Mouse (Mus musculus) heart, embryonic 11.5 days (tissue): ENCODE results near the gene Cdh12. TPM values are rescaled to one million over a fixed set of nuclear protein-coding genes. Genes with fewer than 3 reads are reported as not detected.

Source experiments
- ATAC-seq: fragments of 200-750 bp; cut with Nextera tagmentation; replicated peaks from 2 replicates; pipeline ENCODE4 v1.8.0; 2017; ENCODE audit warnings: moderate library complexity; ENCODE audit not compliant: insufficient number of reproducible peaks, low FRiP score, low TSS enrichment
- H3K27ac ChIP-seq: fragments of 300-500 bp; sonication (generic); 2 replicates; pipeline ENCODE4 v1.5.1; 2014; ENCODE audit warnings: mild to moderate bottlenecking, low read depth, low read length
- H3K27me3 ChIP-seq: fragments of 300-500 bp; sonication (generic); 2 replicates; pipeline ENCODE4 v1.6.1; 2014; ENCODE audit warnings: mild to moderate bottlenecking, low read length, mixed read lengths; ENCODE audit not compliant: control insufficient read depth, insufficient read depth
- H3K36me3 ChIP-seq: fragments of 300-500 bp; sonication (generic); 2 replicates; pipeline ENCODE4 v1.6.1; 2014; ENCODE audit warnings: mild to moderate bottlenecking, low read length, moderate library complexity, mixed read lengths; ENCODE audit not compliant: control insufficient read depth, insufficient read depth
- H3K4me1 ChIP-seq: fragments of 300-500 bp; sonication (generic); 2 replicates; pipeline ENCODE4 v1.6.1; 2014; ENCODE audit warnings: low read length; ENCODE audit not compliant: control insufficient read depth, insufficient read depth
- H3K4me2 ChIP-seq: fragments of 300-500 bp; sonication (generic); 2 replicates; pipeline ENCODE4 v1.6.1; 2014; ENCODE audit warnings: mild to moderate bottlenecking, moderate library complexity
- H3K4me3 ChIP-seq: fragments of 300-500 bp; sonication (generic); 2 replicates; pipeline ENCODE4 v1.5.1; 2014; ENCODE audit warnings: low read depth, low read length
- H3K9ac ChIP-seq: fragments of 300-500 bp; sonication (generic); 2 replicates; pipeline ENCODE4 v1.6.1; 2014; ENCODE audit warnings: mild to moderate bottlenecking, low read depth, low read length, moderate library complexity
- H3K9me3 ChIP-seq: fragments of 300-500 bp; sonication (generic); replicated peaks from 2 replicates; pipeline ENCODE4 v1.6.1; 2016; ENCODE audit warnings: low read length; ENCODE audit not compliant: control insufficient read depth
- WGBS: fragments of 180-500 bp; shearing (Covaris S2); extraction: QIAGEN DNeasy Blood & Tissue Kit; methylation state at CpG from one replicate; pipeline ENCODE4 v1.1.7; 2014; ENCODE audit not compliant: insufficient replicate concordance; 5-methylcytosine and 5-hydroxymethylcytosine counted together
- microRNA-seq: library from miRNA; unstranded; fragments of <30 nt; microRNA quantifications from one replicate; pipeline ENCODE4, GENCODE M21; 2016; ENCODE audit warnings: borderline number of aligned reads
- polyA plus RNA-seq: library from polyadenylated mRNA; unstranded; fragments of >200 nt; fragmentation: Nextera tagmentation; extraction: Ambion mirVana; gene quantifications from 2 replicates; pipeline ENCODE4 v1.2.1, GENCODE M21; 2014

Cdh12 gene
- polyA plus RNA-seq, 1 experiment from 2014 or later: 0.04 TPM

GRCm38 (mm10) chr15:21530804-21531203 is 1081.7 kb downstream of the Cdh12 start:
- Histone ChIP-seq H3K36me3 (no peaks in the 10 kb centered on the region), H3K4me2 (no peak overlapping the region), H3K27me3 (no peaks in the 10 kb centered on the region), H3K9me3 (no peaks in the 10 kb centered on the region), H3K4me3 (no peak overlapping the region), H3K4me1 (no peaks in the 10 kb centered on the region), H3K27ac (no peak overlapping the region), H3K9ac (no peak overlapping the region)
- 54% methylated on average over 4 of the region's 4 CpGs for WGBS
- no peak for ATAC-seq

- WGBS: 69% methylated on average over 2 of the region's 2 CpGs
- Histone ChIP-seq H3K9ac (no peak overlapping the region), H3K9me3 (no peaks in the 10 kb centered on the region), H3K4me3 (no peak overlapping the region), H3K4me2 (no peak overlapping the region), H3K36me3 (no peaks in the 10 kb centered on the region), H3K4me1 (no peaks in the 10 kb centered on the region), H3K27me3 (no peaks in the 10 kb centered on the region), H3K27ac (no peak overlapping the region)
- no peak for ATAC-seq
Measured at GRCm38 (mm10) chr15:21536909-21537308, 1087.8 kb downstream of the Cdh12 start.

- Histone ChIP-seq H3K27me3 (no peaks in the 10 kb centered on the region), H3K27ac (no peak overlapping the region), H3K4me2 (no peak overlapping the region), H3K9ac (no peak overlapping the region), H3K4me1 (no peaks in the 10 kb centered on the region), H3K4me3 (no peak overlapping the region), H3K36me3 (no peaks in the 10 kb centered on the region), H3K9me3 (no peaks in the 10 kb centered on the region)
- ATAC-seq: no peak
- 79% methylated on average over 2 of the region's 2 CpGs for WGBS
Measured at GRCm38 (mm10) chr15:21544786-21545185, 1095.7 kb downstream of the Cdh12 start.

GRCm38 (mm10) chr15:21555981-21556380 is 1106.9 kb downstream of the Cdh12 start:
- 83% methylated on average over 4 of the region's 4 CpGs for WGBS
- Histone ChIP-seq H3K4me3 (no peak overlapping the region), H3K36me3 (no peaks in the 10 kb centered on the region), H3K9me3 (no peaks in the 10 kb centered on the region), H3K27me3 (no peaks in the 10 kb centered on the region), H3K4me1 (no peaks in the 10 kb centered on the region), H3K27ac (no peak overlapping the region), H3K9ac (no peak overlapping the region), H3K4me2 (no peak overlapping the region)
- ATAC-seq: no peak

DNA sequence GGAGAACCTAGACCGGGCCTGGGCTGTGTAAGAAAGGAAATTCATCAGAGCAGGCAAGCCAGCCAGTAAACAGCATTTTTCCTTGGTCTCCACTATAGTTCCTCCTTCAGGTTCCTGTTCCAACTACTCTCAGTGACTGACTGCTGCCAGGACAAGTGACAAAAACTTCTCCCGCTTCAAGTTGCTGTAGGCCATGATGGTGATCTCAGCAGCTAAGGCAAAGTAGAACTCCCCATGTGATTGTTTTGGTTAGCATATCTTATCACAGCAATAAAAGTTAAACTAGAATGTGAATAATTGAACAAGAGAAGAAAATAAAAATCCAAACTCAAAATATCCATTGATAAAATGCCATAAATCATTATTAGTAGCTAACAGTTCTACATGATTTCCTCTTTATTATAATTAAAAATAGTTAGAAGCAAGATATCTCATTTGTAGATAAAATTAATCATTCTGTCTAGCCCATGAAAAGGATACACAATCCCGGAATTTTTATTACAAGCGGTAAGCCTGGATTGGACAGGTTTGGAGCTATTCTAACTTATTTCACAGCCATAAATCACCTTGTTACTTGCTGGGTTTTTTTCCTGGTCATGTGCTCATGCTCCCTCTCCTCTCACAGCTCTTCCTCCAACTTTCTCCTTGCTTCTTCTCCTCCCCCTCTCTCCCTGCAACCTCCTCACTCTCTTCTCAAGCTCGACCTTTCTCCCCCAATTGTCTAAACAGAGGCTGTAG is 1117.4 kb downstream of the Cdh12 start:
- no peaks in the 10 kb centered on the region for H3K9me3 ChIP-seq
- 74% methylated on average over 5 of the region's 5 CpGs for WGBS
- H3K36me3 ChIP-seq: no peaks in the 10 kb centered on the region
- ATAC-seq: no peak
- no peak overlapping the region for H3K4me2 ChIP-seq
- H3K4me3 ChIP-seq: no peak overlapping the region
- no peak overlapping the region for H3K9ac ChIP-seq
- H3K27me3 ChIP-seq: no peaks in the 10 kb centered on the region
- H3K4me1 ChIP-seq: no peaks in the 10 kb centered on the region
- H3K27ac ChIP-seq: no peak overlapping the region

DNA sequence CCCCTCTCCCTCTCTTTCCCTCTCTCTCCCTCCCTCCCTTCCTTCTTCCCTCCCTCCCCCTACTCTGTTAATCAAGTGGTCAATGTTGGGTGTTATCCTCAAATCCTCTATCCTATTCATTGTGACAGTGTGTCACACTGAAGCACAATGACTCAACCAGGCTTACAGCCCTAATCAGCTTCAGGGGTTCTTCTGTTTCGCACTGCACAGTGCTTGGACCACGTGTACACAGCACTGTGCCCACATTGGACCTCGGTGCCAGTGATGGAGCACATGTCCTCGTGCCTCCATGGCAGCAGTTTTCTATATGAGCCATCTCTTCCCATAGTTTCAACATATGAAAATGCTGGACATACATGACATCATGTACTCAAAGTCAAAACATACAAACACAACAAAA is 1155.4 kb downstream of the Cdh12 start:
- H3K27me3 ChIP-seq: no peaks in the 10 kb centered on the region
- H3K4me1 ChIP-seq: no peaks in the 10 kb centered on the region
- H3K9me3 ChIP-seq: no peaks in the 10 kb centered on the region
- no peak for ATAC-seq
- no peaks in the 10 kb centered on the region for H3K36me3 ChIP-seq
- H3K9ac ChIP-seq: no peak overlapping the region
- 68% methylated on average over 4 of the region's 4 CpGs for WGBS
- H3K4me2 ChIP-seq: no peak overlapping the region
- H3K4me3 ChIP-seq: no peak overlapping the region
- no peak overlapping the region for H3K27ac ChIP-seq

Small RNA genes lying within 50 kb of the gene (microRNA-seq; reads per million reads assigned to microRNA genes)
- gene Gm27397: not detected

Other genes starting within 250 kb of the Cdh12 start
- gene Acot10, start 217.5 kb downstream of the Cdh12 start, polyA plus RNA-seq: 0.23 TPM in 1 of 2 replicates, not detected in the other